Mouse (Mus musculus): Measurements from ENCODE around the gene Pde4d. TPM values are rescaled to one million over a fixed set of nuclear protein-coding genes. Genes with fewer than 3 reads are reported as not detected.

Gene Pde4d
- polyA plus RNA-seq, 1 experiment from 2014 or later = 18.6 TPM

- no peaks in the 10 kb centered on the region for H3K4me1 ChIP-seq (replicated peaks; ENCODE audit: control insufficient read depth, insufficient read depth, low read length)
- no peak for ATAC-seq (replicated peaks; ENCODE audit: low FRiP score, low TSS enrichment, low read depth)
- no peak overlapping the region for H3K27ac ChIP-seq (ENCODE audit: low read depth)
- H3K9ac ChIP-seq (ENCODE audit: low read length) = no peak overlapping the region
- DNase-seq (ENCODE audit: low spot score) = no peak
- no peaks in the 10 kb centered on the region for H3K27me3 ChIP-seq (replicated peaks; ENCODE audit: control insufficient read depth, insufficient read depth, low read length)
- no peak overlapping the region for H3K4me2 ChIP-seq (ENCODE audit: low read length)
- no peaks in the 10 kb centered on the region for H3K36me3 ChIP-seq (ENCODE audit: control insufficient read depth, insufficient read depth, low read length)
- 87% methylated on average over 9 of the region's 9 CpGs for WGBS
- no peak overlapping the region for H3K4me3 ChIP-seq (ENCODE audit: low read depth, low read length)
- H3K9me3 ChIP-seq (ENCODE audit: control insufficient read depth, low read length) = no peaks in the 10 kb centered on the region
Measured at GRCm38 (mm10) chr13:109168556-109169334, 719.0 kb downstream of the Pde4d start.

DNA sequence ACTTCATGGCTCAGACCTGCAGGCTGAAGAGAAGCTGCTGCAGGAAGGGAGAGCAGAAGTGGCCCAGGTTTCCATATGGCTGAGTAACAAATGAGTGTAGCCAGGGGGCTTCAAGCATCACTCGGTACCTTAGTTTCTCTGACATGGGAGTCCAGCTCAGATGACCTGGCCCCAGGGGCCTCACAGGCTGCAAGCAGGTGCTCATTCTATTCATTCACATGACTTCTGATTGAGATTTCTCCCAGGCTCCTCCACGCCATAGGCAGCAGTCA, 719.5 kb downstream of the Pde4d start:
- H3K9me3 ChIP-seq (ENCODE audit: control insufficient read depth, low read length) = no peaks in the 10 kb centered on the region
- DNase-seq (ENCODE audit: low spot score) (no peak), ATAC-seq (replicated peaks; ENCODE audit: low FRiP score, low TSS enrichment, low read depth) (no peak)
- no peak overlapping the region for H3K9ac ChIP-seq (ENCODE audit: low read length)
- H3K27me3 ChIP-seq (replicated peaks; ENCODE audit: control insufficient read depth, insufficient read depth, low read length) = no peaks in the 10 kb centered on the region
- no peak overlapping the region for H3K27ac ChIP-seq (ENCODE audit: low read depth)
- no peaks in the 10 kb centered on the region for H3K36me3 ChIP-seq (ENCODE audit: control insufficient read depth, insufficient read depth, low read length)
- H3K4me1 ChIP-seq (replicated peaks; ENCODE audit: control insufficient read depth, insufficient read depth, low read length) = no peaks in the 10 kb centered on the region
- H3K4me2 ChIP-seq (ENCODE audit: low read length) = no peak overlapping the region
- WGBS = 67% methylated on average over 2 of the region's 2 CpGs
- H3K4me3 ChIP-seq (ENCODE audit: low read depth, low read length) = no peak overlapping the region

DNA sequence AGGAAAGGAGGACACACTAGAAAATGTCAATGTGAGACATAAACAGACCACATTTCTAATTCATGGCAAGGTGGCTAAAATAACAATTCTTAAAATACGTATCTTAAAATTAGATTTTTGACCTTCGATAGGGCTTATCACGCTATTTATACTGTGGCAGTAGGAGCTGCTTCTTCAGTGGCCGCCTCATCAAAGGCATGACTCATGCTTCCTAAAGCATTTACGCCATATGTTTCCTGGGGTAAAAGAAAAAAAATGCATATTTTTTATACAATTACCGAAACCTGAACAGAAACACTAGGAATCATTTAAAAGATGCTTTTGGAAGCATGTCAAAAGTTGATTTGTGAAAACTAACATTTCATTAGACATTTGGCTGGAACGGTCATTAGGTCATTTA, 721.9 kb downstream of the Pde4d start:
- ATAC-seq (replicated peaks; ENCODE audit: low FRiP score, low TSS enrichment, low read depth) = no peak
- H3K4me2 ChIP-seq (ENCODE audit: low read length) = no peak overlapping the region
- H3K4me1 ChIP-seq (replicated peaks; ENCODE audit: control insufficient read depth, insufficient read depth, low read length) = no peaks in the 10 kb centered on the region
- 72% methylated on average over 7 of the region's 7 CpGs for WGBS
- no peak overlapping the region for H3K27ac ChIP-seq (ENCODE audit: low read depth)
- DNase-seq (ENCODE audit: low spot score) = no peak
- no peaks in the 10 kb centered on the region for H3K9me3 ChIP-seq (ENCODE audit: control insufficient read depth, low read length)
- no peak overlapping the region for H3K4me3 ChIP-seq (ENCODE audit: low read depth, low read length)
- H3K9ac ChIP-seq (ENCODE audit: low read length) = no peak overlapping the region
- H3K36me3 ChIP-seq (ENCODE audit: control insufficient read depth, insufficient read depth, low read length) = no peaks in the 10 kb centered on the region
- H3K27me3 ChIP-seq (replicated peaks; ENCODE audit: control insufficient read depth, insufficient read depth, low read length) = no peaks in the 10 kb centered on the region

DNA sequence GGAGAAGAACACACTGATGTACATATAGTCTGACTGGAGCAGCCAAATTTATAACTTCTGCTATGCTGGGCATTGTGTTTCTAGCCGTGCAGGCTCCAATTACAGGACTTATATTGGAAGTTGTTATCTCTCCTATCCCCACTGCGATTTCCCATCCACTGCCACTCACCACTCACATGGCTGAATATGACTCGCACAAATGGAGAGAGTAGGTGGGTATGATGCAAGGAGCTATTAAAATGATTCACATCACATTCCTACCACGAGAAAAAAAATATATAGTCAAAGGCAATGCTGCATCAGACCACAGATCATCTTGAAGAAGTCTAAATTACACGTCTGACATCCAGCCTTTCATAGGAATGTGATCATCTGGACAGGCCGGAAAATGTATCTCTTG, 725.5 kb downstream of the Pde4d start:
- no peaks in the 10 kb centered on the region for H3K36me3 ChIP-seq (ENCODE audit: control insufficient read depth, insufficient read depth, low read length)
- no peak overlapping the region for H3K4me3 ChIP-seq (ENCODE audit: low read depth, low read length)
- WGBS = 75% methylated on average over 6 of the region's 6 CpGs
- H3K4me2 ChIP-seq (ENCODE audit: low read length) = no peak overlapping the region
- H3K4me1 ChIP-seq (replicated peaks; ENCODE audit: control insufficient read depth, insufficient read depth, low read length) = no peaks in the 10 kb centered on the region
- H3K9me3 ChIP-seq (ENCODE audit: control insufficient read depth, low read length) = no peaks in the 10 kb centered on the region
- no peak overlapping the region for H3K9ac ChIP-seq (ENCODE audit: low read length)
- no peak overlapping the region for H3K27ac ChIP-seq (ENCODE audit: low read depth)
- no peak for DNase-seq (ENCODE audit: low spot score)
- ATAC-seq (replicated peaks; ENCODE audit: low FRiP score, low TSS enrichment, low read depth) = no peak
- no peaks in the 10 kb centered on the region for H3K27me3 ChIP-seq (replicated peaks; ENCODE audit: control insufficient read depth, insufficient read depth, low read length)

DNA sequence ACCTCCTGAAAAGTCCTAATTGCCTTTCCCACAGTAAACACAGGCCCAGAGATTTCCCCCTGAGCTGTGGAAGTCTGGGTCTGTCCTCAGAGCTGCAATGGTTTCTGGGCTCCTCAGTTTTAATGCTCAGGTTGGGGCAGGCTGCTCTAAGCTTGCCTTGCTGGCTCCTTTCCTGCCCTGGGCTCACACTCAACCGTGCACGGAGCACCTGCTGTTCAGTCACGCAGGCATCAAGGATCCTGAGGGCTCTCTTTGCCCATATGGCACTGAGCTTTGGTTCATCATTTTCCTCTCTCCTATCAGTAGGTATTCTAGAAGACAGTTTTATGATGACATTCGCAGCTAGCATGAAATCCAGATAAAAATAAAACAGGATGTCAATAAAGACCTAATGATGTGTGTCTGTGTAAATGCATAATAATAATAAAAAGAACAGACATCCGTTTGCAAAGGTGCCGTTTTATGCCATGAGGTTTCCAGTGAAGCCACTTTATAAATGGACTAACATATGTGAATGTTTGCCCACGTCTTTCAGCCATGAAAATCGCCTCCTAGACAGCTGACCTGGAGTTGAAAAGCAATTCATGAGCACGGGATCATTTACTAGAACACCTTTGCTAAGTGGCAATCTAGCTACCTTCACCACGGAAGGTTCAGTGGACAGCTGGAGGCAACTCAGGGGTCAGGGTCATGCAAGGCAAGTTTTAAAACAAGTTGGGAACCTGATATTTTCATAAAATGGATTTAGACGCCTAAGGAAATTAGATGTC, 726.3 kb downstream of the Pde4d start:
- Histone ChIP-seq H3K27me3 (replicated peaks; ENCODE audit: control insufficient read depth, insufficient read depth, low read length) (no peaks in the 10 kb centered on the region), H3K4me3 (ENCODE audit: low read depth, low read length) (no peak overlapping the region), H3K9me3 (ENCODE audit: control insufficient read depth, low read length) (no peaks in the 10 kb centered on the region), H3K36me3 (ENCODE audit: control insufficient read depth, insufficient read depth, low read length) (no peaks in the 10 kb centered on the region), H3K9ac (ENCODE audit: low read length) (no peak overlapping the region), H3K27ac (ENCODE audit: low read depth) (no peak overlapping the region), H3K4me1 (replicated peaks; ENCODE audit: control insufficient read depth, insufficient read depth, low read length) (no peaks in the 10 kb centered on the region), H3K4me2 (ENCODE audit: low read length) (no peak overlapping the region)
- no peak for DNase-seq (ENCODE audit: low spot score)
- WGBS = 73% methylated on average over 11 of the region's 11 CpGs
- ATAC-seq (replicated peaks; ENCODE audit: low FRiP score, low TSS enrichment, low read depth) = no peak

DNA sequence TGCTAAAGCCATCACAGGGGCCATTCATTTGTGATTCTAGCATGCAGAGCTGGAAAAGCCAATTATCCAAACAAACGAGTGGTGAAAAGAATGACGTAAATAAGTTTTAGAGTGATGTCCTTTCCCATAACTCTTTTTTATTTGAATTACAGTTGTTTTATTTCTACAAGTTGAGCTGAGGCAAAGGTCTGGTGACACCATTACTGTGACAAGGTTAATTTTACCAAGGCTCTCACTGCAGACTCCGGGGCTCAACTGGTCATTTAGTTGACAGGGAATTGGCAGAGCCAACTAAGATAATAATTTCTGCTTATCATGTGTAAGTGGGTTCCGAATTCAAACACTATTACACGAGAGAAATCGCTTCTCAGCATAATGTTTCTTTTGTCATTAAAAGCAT, 731.6 kb downstream of the Pde4d start:
- Histone ChIP-seq H3K9ac (ENCODE audit: low read length) (no peak overlapping the region), H3K4me2 (ENCODE audit: low read length) (no peak overlapping the region), H3K4me3 (ENCODE audit: low read depth, low read length) (no peak overlapping the region), H3K4me1 (replicated peaks; ENCODE audit: control insufficient read depth, insufficient read depth, low read length) (no peaks in the 10 kb centered on the region), H3K9me3 (ENCODE audit: control insufficient read depth, low read length) (no peaks in the 10 kb centered on the region), H3K27ac (ENCODE audit: low read depth) (no peak overlapping the region), H3K27me3 (replicated peaks; ENCODE audit: control insufficient read depth, insufficient read depth, low read length) (no peaks in the 10 kb centered on the region), H3K36me3 (ENCODE audit: control insufficient read depth, insufficient read depth, low read length) (no peaks in the 10 kb centered on the region)
- whole genome bisulfite sequencing = 73% methylated on average over 6 of the region's 6 CpGs
- ATAC-seq (replicated peaks; ENCODE audit: low FRiP score, low TSS enrichment, low read depth) (no peak), DNase-seq (ENCODE audit: low spot score) (no peak)

GRCm38 (mm10) chr13:109190652-109191051, 740.9 kb downstream of the Pde4d start:
- Histone ChIP-seq H3K9ac (ENCODE audit: low read length) (no peak overlapping the region), H3K9me3 (ENCODE audit: control insufficient read depth, low read length) (no peaks in the 10 kb centered on the region), H3K4me1 (replicated peaks; ENCODE audit: control insufficient read depth, insufficient read depth, low read length) (no peaks in the 10 kb centered on the region), H3K4me3 (ENCODE audit: low read depth, low read length) (no peak overlapping the region), H3K27ac (ENCODE audit: low read depth) (no peak overlapping the region), H3K36me3 (ENCODE audit: control insufficient read depth, insufficient read depth, low read length) (no peaks in the 10 kb centered on the region), H3K4me2 (ENCODE audit: low read length) (no peak overlapping the region), H3K27me3 (replicated peaks; ENCODE audit: control insufficient read depth, insufficient read depth, low read length) (no peaks in the 10 kb centered on the region)
- DNase-seq (ENCODE audit: low spot score) = no peak
- no peak for ATAC-seq (replicated peaks; ENCODE audit: low FRiP score, low TSS enrichment, low read depth)
- WGBS = 85% methylated on average over 4 of the region's 4 CpGs

DNA sequence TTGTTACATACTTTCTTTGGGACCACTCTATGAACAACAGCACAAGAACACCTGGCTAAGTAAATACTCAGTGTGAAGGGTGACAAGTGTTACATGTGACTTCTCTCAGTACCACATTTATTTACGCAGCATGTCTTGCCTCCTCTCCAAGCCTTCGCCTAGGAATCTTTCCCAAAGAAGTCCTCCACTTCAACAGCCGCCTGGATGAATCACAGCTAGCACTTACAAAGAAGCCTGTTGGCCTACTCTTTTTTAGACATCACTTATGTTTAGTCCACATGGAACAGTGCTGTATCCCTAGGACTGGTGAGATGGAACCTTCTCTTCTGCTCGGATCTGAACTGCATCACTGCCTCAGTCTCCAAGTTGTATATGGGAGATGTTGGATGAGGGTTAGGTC, 741.4 kb downstream of the Pde4d start:
- Histone ChIP-seq H3K4me1 (replicated peaks; ENCODE audit: control insufficient read depth, insufficient read depth, low read length) (no peaks in the 10 kb centered on the region), H3K4me3 (ENCODE audit: low read depth, low read length) (no peak overlapping the region), H3K4me2 (ENCODE audit: low read length) (no peak overlapping the region), H3K36me3 (ENCODE audit: control insufficient read depth, insufficient read depth, low read length) (no peaks in the 10 kb centered on the region), H3K9me3 (ENCODE audit: control insufficient read depth, low read length) (no peaks in the 10 kb centered on the region), H3K9ac (ENCODE audit: low read length) (no peak overlapping the region), H3K27ac (ENCODE audit: low read depth) (no peak overlapping the region), H3K27me3 (replicated peaks; ENCODE audit: control insufficient read depth, insufficient read depth, low read length) (no peaks in the 10 kb centered on the region)
- WGBS = 82% methylated on average over 4 of the region's 4 CpGs
- DNase-seq (ENCODE audit: low spot score) = no peak
- no peak for ATAC-seq (replicated peaks; ENCODE audit: low FRiP score, low TSS enrichment, low read depth)

GRCm38 (mm10) chr13:109205541-109205940, 755.8 kb downstream of the Pde4d start:
- WGBS = 44% methylated on average over 9 of the region's 9 CpGs

More at GRCm38 (mm10) chr13:109205541-109205940, 755.8 kb downstream of the Pde4d start:
- no peaks in the 10 kb centered on the region for H3K4me1 ChIP-seq (replicated peaks; ENCODE audit: control insufficient read depth, insufficient read depth, low read length)
- no peak for ATAC-seq (replicated peaks; ENCODE audit: low FRiP score, low TSS enrichment, low read depth)
- no peaks in the 10 kb centered on the region for H3K36me3 ChIP-seq (ENCODE audit: control insufficient read depth, insufficient read depth, low read length)
- H3K9ac ChIP-seq (ENCODE audit: low read length) = no peak overlapping the region
- no peak overlapping the region for H3K27ac ChIP-seq (ENCODE audit: low read depth)
- no peak overlapping the region for H3K4me3 ChIP-seq (ENCODE audit: low read depth, low read length)
- no peaks in the 10 kb centered on the region for H3K9me3 ChIP-seq (ENCODE audit: control insufficient read depth, low read length)
- no peak overlapping the region for H3K4me2 ChIP-seq (ENCODE audit: low read length)
- DNase-seq (ENCODE audit: low spot score) = no peak
- H3K27me3 ChIP-seq (replicated peaks; ENCODE audit: control insufficient read depth, insufficient read depth, low read length) = no peaks in the 10 kb centered on the region
